Mouse (Mus musculus) testis, adult 2 months (tissue): ENCODE measurements at regions not wholly inside any gene's neighbourhood (a gene's known extent, or its start where the extent isn't known, plus 50 kb on each side); places are given as distances from the start of the nearest gene placed in this dataset.

Experiments used
- CTCF ChIP-seq: fragments of 200-500 bp; IDR thresholded peaks from 2 replicates; pipeline ENCODE4 v1.5.1; 2012; ENCODE audit warnings: low read depth, mild to moderate bottlenecking, inconsistent platforms, low read length, moderate library complexity; ENCODE audit not compliant: control insufficient read depth, insufficient read depth, insufficient replicate concordance
- POLR2A ChIP-seq: fragments of 200-500 bp; IDR thresholded peaks from 2 replicates; pipeline ENCODE4 v1.6.1; 2012; ENCODE audit warnings: low read depth, mild to moderate bottlenecking, inconsistent platforms, low read length, moderate library complexity; ENCODE audit not compliant: control insufficient read depth

GRCm38 (mm10) chr2:148210813-148211212 lies 164.0 kb upstream of the Foxa2 start:
- TF ChIP-seq CTCF: no peak
- TF ChIP-seq POLR2A: no peak
